Mouse (Mus musculus) gastrocnemius, adult 2 months (tissue): ENCODE data around the gene Prol1. TPM values are rescaled to one million over a fixed set of nuclear protein-coding genes. Genes with fewer than 3 reads are reported as not detected.
"Not testable (repeated sequence)": the region's sequence is repeated elsewhere in the genome, so short reads cannot be mapped to it uniquely, and the experiment has no call there.

Experiments used
- DNase-seq: peaks from one replicate; pipeline ENCODE4 v3.0.0; 2022
- H3K27ac ChIP-seq: fragments of 200-600 bp; 2 replicates; pipeline ENCODE4 v1.8.1; 2022; ENCODE audit warnings: mild to moderate bottlenecking
- H3K4me3 ChIP-seq: fragments of 200-600 bp; 2 replicates; pipeline ENCODE4 v1.8.1; 2022; ENCODE audit warnings: mild to moderate bottlenecking, moderate library complexity
- CTCF ChIP-seq: fragments of 200-600 bp; IDR thresholded peaks from 2 replicates; pipeline ENCODE4 v1.8.1; 2022; ENCODE audit warnings: antibody characterized with exemption, mild to moderate bottlenecking, moderate library complexity
- intact Hi-C: fragments of 180-260 bp; cut with DNase I; formaldehyde crosslinking; loops from one replicate; pipeline ENCODE4 v1.15.1; 2025
- long read RNA-seq, 2 experiments: library from polyadenylated mRNA; stranded (forward); transcript quantifications; one replicate each; pipeline ENCODE4 v2.0.0; 2021
- total RNA-seq, 2 experiments: library from RNA; stranded (reverse); gene quantifications; 2 replicates each; pipeline ENCODE4 v1.2.3; 2021

Gene Prol1
- not detected for total RNA-seq
- long read RNA-seq, experiment 1, result 0 reads
- long read RNA-seq, experiment 2, result 0 reads

DNA sequence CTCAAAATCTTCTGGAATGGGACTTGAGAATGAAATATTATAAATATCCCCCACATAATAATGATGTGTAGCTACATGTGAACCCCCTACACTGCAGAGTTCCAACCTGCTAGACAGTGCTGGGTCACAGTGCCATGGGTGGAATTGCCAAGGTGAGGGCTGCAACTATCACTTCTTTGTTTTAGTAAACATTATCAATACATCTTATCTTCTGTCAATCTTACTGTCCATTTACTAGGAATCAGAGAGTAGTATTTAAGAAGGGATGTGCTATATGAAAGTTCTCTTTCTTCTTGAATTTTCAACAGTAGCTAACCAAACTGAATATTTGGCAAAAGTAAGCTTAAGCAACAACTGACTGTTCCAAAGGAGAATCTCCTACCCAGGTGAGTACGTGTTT lies at the start of gene Prol1:
Gene Prol1, plus strand, starts transcription at position 301 of the 400 bp plus-strand sequence.
- no peak for DNase-seq
- Histone ChIP-seq H3K27ac (no peak within 1 kb of the TSS), H3K4me3 (no peak within 1 kb of the TSS)
- intact Hi-C loops, result no loop called here
- no peak for TF ChIP-seq CTCF

DNA sequence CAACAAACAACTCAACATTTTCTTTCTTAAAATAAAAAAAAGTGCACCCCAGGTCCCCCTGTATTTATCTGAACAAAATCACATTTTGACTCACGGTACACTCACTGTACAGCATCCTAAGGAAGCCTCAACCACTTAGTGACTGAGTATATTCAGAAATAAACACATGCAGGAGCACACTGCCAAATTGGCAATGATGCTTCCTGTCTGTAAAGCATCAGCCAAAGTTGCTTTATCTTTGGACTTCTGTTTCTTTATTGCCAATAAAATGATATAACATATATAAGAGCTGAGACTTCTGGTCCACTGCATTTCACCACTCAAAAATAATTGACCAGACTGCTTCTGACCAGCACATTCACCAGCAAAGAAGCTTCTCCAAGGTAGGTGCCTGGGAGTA lies 48.5 kb upstream of the Prol1 start, which contains the start of gene Gm7714:
Gene Gm7714, plus strand, starts transcription at position 301 of the 400 bp plus-strand sequence.
- Histone ChIP-seq H3K4me3 (no peak within 1 kb of the TSS), H3K27ac (no peak within 1 kb of the TSS)
- intact Hi-C loops, result no loop called here
- no peak for DNase-seq
- no peak for TF ChIP-seq CTCF

DNA sequence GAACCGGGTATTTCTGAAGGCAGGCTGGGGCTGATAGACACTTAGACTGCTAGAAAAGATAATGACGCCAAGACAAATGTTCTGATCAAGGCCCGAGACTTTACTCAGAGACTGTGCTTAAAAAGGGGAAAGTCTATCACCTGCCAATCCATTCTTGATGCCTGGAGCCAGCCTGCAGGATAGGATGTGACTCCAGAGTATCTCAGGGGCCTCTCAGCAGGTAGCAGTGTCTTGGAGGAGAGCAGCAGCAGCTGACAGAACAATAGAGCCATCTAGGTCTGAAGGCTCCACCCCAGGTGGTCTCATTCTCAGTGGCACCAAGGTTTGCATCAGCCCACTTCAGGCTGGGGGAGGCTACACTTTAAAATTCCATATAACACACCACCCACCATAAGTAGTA lies 5.8 kb upstream of the Prol1 start:
- intact Hi-C loops, H3K27ac ChIP-seq, H3K4me3 ChIP-seq, DNase-seq: not testable (repeated sequence)

DNA sequence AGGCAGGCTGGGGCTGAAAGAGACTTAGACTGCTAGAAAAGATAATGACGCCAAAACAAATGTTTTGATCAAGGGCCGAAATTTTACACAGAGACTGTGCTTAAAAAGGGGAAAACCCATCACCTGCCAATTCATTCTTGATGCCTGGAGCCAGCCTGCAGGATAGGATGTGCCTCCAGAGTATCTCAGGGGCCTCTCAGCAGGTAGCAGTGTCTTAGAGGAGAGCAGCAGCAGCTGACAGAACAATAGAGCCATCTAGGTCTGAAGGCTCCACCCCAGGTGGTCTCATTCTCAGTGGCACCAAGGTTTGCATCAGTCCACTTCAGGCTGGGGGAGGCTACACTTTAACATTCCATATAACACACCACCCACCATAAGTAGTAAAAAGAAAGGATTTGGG lies 31.4 kb downstream of the Prol1 start:
- H3K4me3 ChIP-seq, intact Hi-C loops, DNase-seq, H3K27ac ChIP-seq: not testable (repeated sequence)

DNA sequence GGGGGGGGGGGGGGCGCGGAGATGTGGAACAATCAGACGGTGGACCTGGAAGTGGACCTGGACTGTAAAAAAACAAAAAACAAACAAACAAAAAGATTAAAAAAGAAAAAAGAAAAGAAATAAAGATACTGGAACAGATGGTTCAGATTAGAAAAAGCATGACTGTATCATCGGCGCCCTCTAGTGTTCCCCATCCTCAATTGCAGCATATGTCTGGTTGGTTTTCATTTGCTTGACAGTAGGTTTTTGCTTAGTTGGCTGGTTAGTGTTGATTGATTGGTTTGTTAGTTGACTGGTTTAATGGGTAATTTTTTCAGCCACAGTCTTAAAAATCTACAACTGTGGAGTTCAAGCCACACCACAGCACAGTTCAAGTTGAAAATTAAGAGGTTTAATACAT lies 47.7 kb downstream of the Prol1 start:
- Histone ChIP-seq H3K27ac (no peak overlapping the region), H3K4me3 (no peak overlapping the region)
- intact Hi-C loops, result no loop called here
- no peak for DNase-seq
- peak; percentile 51 for TF ChIP-seq CTCF

DNA sequence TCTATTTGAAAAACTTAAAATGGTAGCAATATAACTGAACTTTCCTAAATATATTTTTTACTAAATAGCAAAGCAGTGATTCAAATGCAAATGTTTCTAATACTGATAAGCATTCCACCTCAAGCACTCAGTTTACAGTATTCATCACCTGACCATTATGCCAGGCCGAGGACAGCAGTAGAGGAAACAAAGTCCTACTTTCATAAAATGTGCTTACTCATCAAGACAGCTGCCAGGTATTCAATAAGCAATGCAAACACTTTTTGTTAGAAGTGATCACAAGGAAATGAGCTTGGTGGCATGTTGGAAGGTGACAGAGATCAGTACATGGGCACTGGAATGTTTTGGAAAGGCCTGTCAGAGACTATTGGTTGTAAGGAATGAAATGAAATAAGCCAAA lies 49.8 kb downstream of the Prol1 start:
- intact Hi-C loops, result no loop called here
- H3K27ac ChIP-seq, result no peak overlapping the region
- no peak overlapping the region for H3K4me3 ChIP-seq
- TF ChIP-seq CTCF, result no peak
- no peak for DNase-seq

DNA sequence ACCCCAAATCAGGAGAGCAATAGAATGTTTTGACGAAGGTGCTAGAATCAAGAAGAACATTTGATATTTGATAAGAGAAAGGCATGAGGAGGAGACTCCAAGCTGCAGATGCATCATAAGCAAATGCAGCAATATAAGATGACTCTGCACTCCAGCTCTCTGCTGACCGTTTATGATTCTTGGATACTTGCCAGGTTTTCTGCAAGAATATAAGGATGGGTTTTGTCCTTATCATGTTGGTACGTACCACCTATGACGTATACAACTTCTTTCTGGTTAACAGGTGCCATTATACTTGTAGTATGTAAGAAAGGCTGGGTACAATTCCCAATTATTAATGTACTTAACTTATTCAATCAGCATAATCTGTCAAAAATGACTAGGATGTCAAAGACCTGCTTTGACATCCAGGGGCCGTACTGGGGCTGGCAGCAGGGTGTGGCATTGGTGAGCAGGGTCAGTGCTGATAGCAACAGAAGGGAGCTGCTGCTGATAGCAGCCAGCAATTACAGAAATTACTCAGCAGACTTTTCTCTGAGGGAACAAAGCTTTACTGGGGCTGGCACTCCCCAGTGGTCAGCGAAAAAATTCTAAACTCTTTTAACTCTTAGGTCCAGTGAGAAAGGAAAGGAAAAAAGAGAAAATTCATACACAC lies 53.6 kb downstream of the Prol1 start:
- no peak overlapping the region for H3K4me3 ChIP-seq
- no peak overlapping the region for H3K27ac ChIP-seq
- no peak for DNase-seq
- no peak for TF ChIP-seq CTCF
- intact Hi-C loops, result no loop called here

DNA sequence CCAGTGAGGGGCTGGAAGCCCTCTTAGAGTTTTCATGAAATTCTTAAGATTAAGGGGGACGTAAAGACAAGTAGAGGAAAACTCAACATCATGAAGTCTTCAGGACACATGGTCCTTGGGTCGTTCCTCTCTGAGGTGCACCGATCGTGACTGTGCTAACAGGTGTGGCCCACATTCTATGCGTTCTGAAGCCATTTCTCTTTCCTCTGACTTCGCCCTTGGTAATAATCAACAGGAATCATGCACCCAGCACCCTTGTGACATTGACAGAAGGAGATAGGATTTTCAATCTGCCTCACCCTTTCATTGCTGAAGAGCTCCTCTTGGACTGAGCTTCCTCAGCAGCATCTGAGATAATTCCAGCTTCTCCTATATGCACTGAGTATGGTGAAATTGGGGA lies 55.5 kb downstream of the Prol1 start:
- no peak overlapping the region for H3K27ac ChIP-seq
- no peak for TF ChIP-seq CTCF
- H3K4me3 ChIP-seq, result no peak overlapping the region
- DNase-seq, result no peak
- intact Hi-C loops, result no loop called here

DNA sequence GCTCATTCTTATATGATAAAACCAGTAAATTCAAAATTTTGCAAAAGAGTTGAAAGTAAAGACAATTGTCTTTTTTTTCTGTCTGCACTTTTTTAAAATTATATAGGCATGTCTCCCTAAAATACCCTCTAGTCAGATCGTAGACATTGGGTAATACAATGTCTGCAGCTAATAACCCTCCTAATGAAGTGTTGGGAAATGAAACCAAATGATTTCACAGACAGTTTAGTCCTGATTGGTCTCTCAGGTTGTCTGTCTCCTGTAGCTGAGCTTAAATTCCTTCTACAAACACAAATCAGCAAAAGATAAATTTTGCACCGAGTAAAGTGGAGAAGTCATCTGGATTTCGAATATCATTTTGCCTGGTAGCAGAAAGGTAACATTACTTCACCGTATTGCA lies 58.7 kb downstream of the Prol1 start, which contains the start of gene Amtn:
Gene Amtn, plus strand, starts transcription at position 301 of the 400 bp plus-strand sequence.
- intact Hi-C loops, result no loop called here
- no peak within 1 kb of the TSS for H3K27ac ChIP-seq
- TF ChIP-seq CTCF, result no peak
- no peak for DNase-seq
- H3K4me3 ChIP-seq, result no peak within 1 kb of the TSS

Other genes starting within 250 kb of the Prol1 start
- gene Smr2, start 230.8 kb upstream of the Prol1 start, total RNA-seq, result not detected
- gene Gm11116, start 205.8 kb upstream of the Prol1 start, total RNA-seq, result not detected
- gene Gm11115, start 163.2 kb upstream of the Prol1 start, total RNA-seq, result not detected
- gene Gm7714, start 48.4 kb upstream of the Prol1 start, total RNA-seq, result not detected
- gene Amtn, start 58.8 kb downstream of the Prol1 start, total RNA-seq, result not detected
- gene Ambn, start 138.7 kb downstream of the Prol1 start, total RNA-seq, result not detected
- not detected for gene Enam, start 170.7 kb downstream of the Prol1 start, total RNA-seq
- gene Jchain, start 210.6 kb downstream of the Prol1 start, total RNA-seq, result under 1 TPM in 1 of 2 experiments, not detected in 1; 0.22 TPM
- 10 to 100 TPM; 23.6 to 25.7 TPM for gene Utp3, start 237.2 kb downstream of the Prol1 start, total RNA-seq
- gene Rufy3, start 247.7 kb downstream of the Prol1 start, total RNA-seq, result 1 to 10 TPM; 6.3 to 7.4 TPM